Mouse (Mus musculus) forebrain, embryonic 11.5 days (tissue): ENCODE measurements at regions not wholly inside any gene's neighbourhood (a gene's known extent, or its start where the extent isn't known, plus 50 kb on each side); places are given as distances from the start of the nearest gene placed in this dataset.

Experiments used
- ATAC-seq: fragments of 200-750 bp; cut with Nextera tagmentation; replicated peaks from 2 replicates; pipeline ENCODE4 v1.8.0; 2017; ENCODE audit warnings: moderate TSS enrichment; ENCODE audit not compliant: low FRiP score
- DNase-seq: peaks from one replicate; pipeline ENCODE4 v3.0.0-alpha.2; 2017; ENCODE audit warnings: low spot score
- H3K27ac ChIP-seq: fragments of 300-500 bp; sonication (generic); 2 replicates; pipeline ENCODE4 v1.5.1; 2014; ENCODE audit warnings: low read depth, low read length
- H3K27me3 ChIP-seq: fragments of 300-500 bp; sonication (generic); 2 replicates; pipeline ENCODE4 v1.6.1; 2014; ENCODE audit warnings: mild to moderate bottlenecking, low read length, mixed read lengths; ENCODE audit not compliant: control insufficient read depth, insufficient read depth
- H3K36me3 ChIP-seq: fragments of 300-500 bp; sonication (generic); 2 replicates; pipeline ENCODE4 v1.6.1; 2014; ENCODE audit warnings: mild to moderate bottlenecking, low read length, moderate library complexity, mixed read lengths; ENCODE audit not compliant: control insufficient read depth, insufficient read depth
- H3K4me1 ChIP-seq: fragments of 300-500 bp; sonication (generic); replicated peaks from 2 replicates; pipeline ENCODE4 v1.6.1; 2014; ENCODE audit warnings: low read length, mixed read lengths; ENCODE audit not compliant: control insufficient read depth, insufficient read depth
- H3K4me2 ChIP-seq: fragments of 300-500 bp; sonication (generic); 2 replicates; pipeline ENCODE4 v1.6.1; 2014; ENCODE audit warnings: low read depth, mild to moderate bottlenecking, low read length, moderate library complexity, mixed read lengths; ENCODE audit not compliant: severe bottlenecking
- H3K4me3 ChIP-seq: fragments of 300-500 bp; sonication (generic); 2 replicates; pipeline ENCODE4 v1.5.1; 2014; ENCODE audit warnings: low read depth, low read length
- H3K9ac ChIP-seq: fragments of 300-500 bp; sonication (generic); 2 replicates; pipeline ENCODE4 v1.6.1; 2014; ENCODE audit warnings: low read length
- H3K9me3 ChIP-seq: fragments of 300-500 bp; sonication (generic); 2 replicates; pipeline ENCODE4 v1.6.1; 2016; ENCODE audit warnings: low read length, mixed read lengths; ENCODE audit not compliant: control insufficient read depth
- whole genome bisulfite sequencing: fragments of 180-500 bp; shearing (Covaris S2); extraction: QIAGEN DNeasy Blood & Tissue Kit; methylation state at CpG from one replicate; pipeline ENCODE4 v1.1.7; 2014; 5-methylcytosine and 5-hydroxymethylcytosine counted together

GRCm38 (mm10) chr1:122607309-122607708, 1039.5 kb upstream of the Ddx18 start:
- Histone ChIP-seq H3K9ac (no peak overlapping the region), H3K4me2 (no peak overlapping the region), H3K36me3 (no peaks in the 10 kb centered on the region), H3K27ac (no peak overlapping the region), H3K4me3 (no peak overlapping the region), H3K4me1 (no peaks in the 10 kb centered on the region), H3K27me3 (no peaks in the 10 kb centered on the region), H3K9me3 (no peaks in the 10 kb centered on the region)
- DNase-seq (no peak), ATAC-seq (no peak)
- 60% methylated on average over 3 of the region's 3 CpGs for WGBS

GRCm38 (mm10) chr1:122575954-122576353, 1008.2 kb upstream of the Ddx18 start:
- Histone ChIP-seq H3K27ac (no peak overlapping the region), H3K9ac (no peak overlapping the region), H3K36me3 (no peaks in the 10 kb centered on the region), H3K27me3 (no peaks in the 10 kb centered on the region), H3K4me1 (no peaks in the 10 kb centered on the region), H3K9me3 (no peaks in the 10 kb centered on the region), H3K4me3 (no peak overlapping the region), H3K4me2 (no peak overlapping the region)
- no peak for ATAC-seq
- no peak for DNase-seq
- 77% methylated on average over 4 of the region's 4 CpGs for WGBS

- Histone ChIP-seq H3K4me1 (no peaks in the 10 kb centered on the region), H3K27me3 (no peaks in the 10 kb centered on the region), H3K4me2 (no peak overlapping the region), H3K9ac (no peak overlapping the region), H3K36me3 (no peaks in the 10 kb centered on the region), H3K27ac (no peak overlapping the region), H3K4me3 (no peak overlapping the region), H3K9me3 (no peaks in the 10 kb centered on the region)
- DNase-seq, result no peak
- WGBS, result 94% methylated on average over 1 of the region's 1 CpGs
- ATAC-seq, result no peak
These were observed 983.8 kb upstream of the Ddx18 start for GRCm38 (mm10) chr1:122551596-122551995.

GRCm38 (mm10) chr1:122509580-122509979, 941.8 kb upstream of the Ddx18 start:
- DNase-seq, result no peak
- H3K4me1 ChIP-seq, result no peaks in the 10 kb centered on the region
- H3K9me3 ChIP-seq, result no peaks in the 10 kb centered on the region
- H3K9ac ChIP-seq, result no peak overlapping the region
- no peak overlapping the region for H3K4me3 ChIP-seq
- H3K27ac ChIP-seq, result no peak overlapping the region
- no peaks in the 10 kb centered on the region for H3K36me3 ChIP-seq
- ATAC-seq, result no peak
- H3K4me2 ChIP-seq, result no peak overlapping the region
- H3K27me3 ChIP-seq, result no peaks in the 10 kb centered on the region
- WGBS, result 84% methylated on average over 2 of the region's 2 CpGs

- no peak for ATAC-seq
- Histone ChIP-seq H3K9me3 (no peaks in the 10 kb centered on the region), H3K27me3 (no peaks in the 10 kb centered on the region), H3K9ac (no peak overlapping the region), H3K4me2 (no peak overlapping the region), H3K27ac (no peak overlapping the region), H3K4me3 (no peak overlapping the region), H3K4me1 (no peaks in the 10 kb centered on the region), H3K36me3 (no peaks in the 10 kb centered on the region)
- DNase-seq, result no peak
- 58% methylated on average over 4 of the region's 4 CpGs for WGBS
These were observed 933.9 kb upstream of the Ddx18 start for GRCm38 (mm10) chr1:122501707-122502106.

GRCm38 (mm10) chr1:122478003-122478402, 910.2 kb upstream of the Ddx18 start:
- no peaks in the 10 kb centered on the region for H3K9me3 ChIP-seq
- 85% methylated on average over 1 of the region's 1 CpGs for WGBS
- H3K4me3 ChIP-seq, result no peak overlapping the region
- H3K36me3 ChIP-seq, result no peaks in the 10 kb centered on the region
- H3K27me3 ChIP-seq, result no peaks in the 10 kb centered on the region
- no peaks in the 10 kb centered on the region for H3K4me1 ChIP-seq
- no peak overlapping the region for H3K9ac ChIP-seq
- ATAC-seq (no peak), DNase-seq (no peak)
- no peak overlapping the region for H3K4me2 ChIP-seq
- H3K27ac ChIP-seq, result no peak overlapping the region

- DNase-seq (no peak), ATAC-seq (no peak)
- no peaks in the 10 kb centered on the region for H3K36me3 ChIP-seq
- H3K9ac ChIP-seq, result no peak overlapping the region
- H3K9me3 ChIP-seq, result no peaks in the 10 kb centered on the region
- H3K27me3 ChIP-seq, result no peaks in the 10 kb centered on the region
- 81% methylated on average over 3 of the region's 3 CpGs for WGBS
- H3K4me3 ChIP-seq, result no peak overlapping the region
- no peak overlapping the region for H3K27ac ChIP-seq
- no peak overlapping the region for H3K4me2 ChIP-seq
- H3K4me1 ChIP-seq, result no peaks in the 10 kb centered on the region
These were observed 896.1 kb upstream of the Ddx18 start for GRCm38 (mm10) chr1:122463931-122464330.

- ATAC-seq, result no peak
- no peaks in the 10 kb centered on the region for H3K36me3 ChIP-seq
- no peaks in the 10 kb centered on the region for H3K4me1 ChIP-seq
- no peak overlapping the region for H3K27ac ChIP-seq
- no peak overlapping the region for H3K9ac ChIP-seq
- no peak overlapping the region for H3K4me2 ChIP-seq
- H3K9me3 ChIP-seq, result no peaks in the 10 kb centered on the region
- WGBS, result 78% methylated on average over 2 of the region's 2 CpGs
- no peaks in the 10 kb centered on the region for H3K27me3 ChIP-seq
- no peak for DNase-seq
- H3K4me3 ChIP-seq, result no peak overlapping the region
These were observed 891.3 kb upstream of the Ddx18 start for GRCm38 (mm10) chr1:122459056-122459455.

GRCm38 (mm10) chr1:122454881-122455280, 887.1 kb upstream of the Ddx18 start:
- Histone ChIP-seq H3K36me3 (no peaks in the 10 kb centered on the region), H3K9me3 (no peaks in the 10 kb centered on the region), H3K4me3 (no peak overlapping the region), H3K4me2 (no peak overlapping the region), H3K27ac (no peak overlapping the region), H3K9ac (no peak overlapping the region), H3K4me1 (no peaks in the 10 kb centered on the region), H3K27me3 (no peaks in the 10 kb centered on the region)
- DNase-seq (no peak), ATAC-seq (no peak)
- 78% methylated on average over 4 of the region's 4 CpGs for WGBS
